Mouse (Mus musculus): ENCODE measurements at regions not wholly inside any gene's neighbourhood (a gene's known extent, or its start where the extent isn't known, plus 50 kb on each side); places are given as distances from the start of the nearest gene placed in this dataset.

- no peaks in the 10 kb centered on the region for H3K36me3 ChIP-seq (ENCODE audit: control insufficient read depth in 1 of 2, insufficient read depth in 2 of 2, low read length in 2 of 2)
- H3K79me2 ChIP-seq (ENCODE audit: control insufficient read depth, insufficient read depth, low read length, poor library complexity): no peaks in the 10 kb centered on the region
- H3K27me3 ChIP-seq (ENCODE audit: control insufficient read depth in 1 of 2, insufficient read depth in 2 of 2, low read length in 2 of 2): no peaks in the 10 kb centered on the region
- no peak for TF ChIP-seq NELFE (IDR thresholded peaks at IDR 0.05; ENCODE audit: low read depth, low read length)
- no peak for TF ChIP-seq ZMIZ1 (IDR thresholded peaks at IDR 0.05; ENCODE audit: low read depth, low read length)
- no peak for TF ChIP-seq POLR2AphosphoS2 (IDR thresholded peaks at IDR 0.05; ENCODE audit: low read length)
- no peak for TF ChIP-seq EP300 (IDR thresholded peaks at IDR 0.05; ENCODE audit: low read depth in 1 of 2, low read length in 2 of 2)
- no peaks in the 10 kb centered on the region for H3K9me3 ChIP-seq (replicated peaks; ENCODE audit: insufficient read depth, low read length)
- DNase-seq (ENCODE audit: low read depth, low spot score): no peak
- no peak overlapping the region for H3K27ac ChIP-seq (ENCODE audit: control insufficient read depth, low read depth, low read length)
- no peak overlapping the region for H3K4me3 ChIP-seq (ENCODE audit: control insufficient read depth in 1 of 2, insufficient read depth in 1 of 2, low read depth in 2 of 2, low read length in 2 of 2)
- H3K4me1 ChIP-seq (ENCODE audit: control insufficient read depth in 1 of 2, insufficient read depth in 2 of 2, low read length in 2 of 2): no peaks in the 10 kb centered on the region
- no peak overlapping the region for H3K9ac ChIP-seq (ENCODE audit: control insufficient read depth, low read depth, low read length, poor library complexity, severe bottlenecking)
These were observed 91.6 kb upstream of the Tmprss15 start for GRCm38 (mm10) chr16:79182474-79182873.

GRCm38 (mm10) chr16:79177299-79177999 is 86.6 kb upstream of the Tmprss15 start:
- H3K79me2 ChIP-seq (ENCODE audit: control insufficient read depth, insufficient read depth, low read length, poor library complexity): no peaks in the 10 kb centered on the region
- no peaks in the 10 kb centered on the region for H3K4me1 ChIP-seq (ENCODE audit: control insufficient read depth in 1 of 2, insufficient read depth in 2 of 2, low read length in 2 of 2)
- H3K27ac ChIP-seq (ENCODE audit: control insufficient read depth, low read depth, low read length): no peak overlapping the region
- no peaks in the 10 kb centered on the region for H3K36me3 ChIP-seq (ENCODE audit: control insufficient read depth in 1 of 2, insufficient read depth in 2 of 2, low read length in 2 of 2)
- TF ChIP-seq RAD21 (IDR thresholded peaks at IDR 0.05; ENCODE audit: low read depth, low read length) (no peak), POLR2AphosphoS5 (IDR thresholded peaks at IDR 0.05; ENCODE audit: borderline replicate concordance, low read depth, low read length) (no peak), UBTF (IDR thresholded peaks at IDR 0.05; ENCODE audit: borderline replicate concordance, insufficient read depth, low read depth, low read length) (no peak), E2F4 (IDR thresholded peaks at IDR 0.05; ENCODE audit: borderline replicate concordance, low read depth, low read length) (no peak), BHLHE40 (IDR thresholded peaks at IDR 0.05; ENCODE audit: borderline replicate concordance, low read depth, low read length) (no peak), MYB (IDR thresholded peaks at IDR 0.05; ENCODE audit: low read depth, low read length) (no peak), RCOR1 (IDR thresholded peaks at IDR 0.05; ENCODE audit: low read depth, low read length) (no peak), SIN3A (IDR thresholded peaks at IDR 0.05; ENCODE audit: low read length) (no peak), ETS1 (IDR thresholded peaks at IDR 0.05; ENCODE audit: low read depth, low read length) (no peak)
- no peaks in the 10 kb centered on the region for H3K9me3 ChIP-seq (replicated peaks; ENCODE audit: insufficient read depth, low read length)
- H3K4me3 ChIP-seq (ENCODE audit: control insufficient read depth in 1 of 2, insufficient read depth in 1 of 2, low read depth in 2 of 2, low read length in 2 of 2): no peak overlapping the region
- no peak for DNase-seq (ENCODE audit: low read depth, low spot score)
- no peaks in the 10 kb centered on the region for H3K27me3 ChIP-seq (ENCODE audit: control insufficient read depth in 1 of 2, insufficient read depth in 2 of 2, low read length in 2 of 2)
- H3K9ac ChIP-seq (ENCODE audit: control insufficient read depth, low read depth, low read length, poor library complexity, severe bottlenecking): no peak overlapping the region

- no peaks in the 10 kb centered on the region for H3K79me2 ChIP-seq (ENCODE audit: control insufficient read depth, insufficient read depth, low read length, poor library complexity)
- H3K9me3 ChIP-seq (replicated peaks; ENCODE audit: insufficient read depth, low read length): no peaks in the 10 kb centered on the region
- DNase-seq (ENCODE audit: low read depth, low spot score): no peak
- no peak overlapping the region for H3K27ac ChIP-seq (ENCODE audit: control insufficient read depth, low read depth, low read length)
- no peaks in the 10 kb centered on the region for H3K27me3 ChIP-seq (ENCODE audit: control insufficient read depth in 1 of 2, insufficient read depth in 2 of 2, low read length in 2 of 2)
- no peaks in the 10 kb centered on the region for H3K36me3 ChIP-seq (ENCODE audit: control insufficient read depth in 1 of 2, insufficient read depth in 2 of 2, low read length in 2 of 2)
- H3K4me1 ChIP-seq (ENCODE audit: control insufficient read depth in 1 of 2, insufficient read depth in 2 of 2, low read length in 2 of 2): no peaks in the 10 kb centered on the region
- H3K4me3 ChIP-seq (ENCODE audit: control insufficient read depth in 1 of 2, insufficient read depth in 1 of 2, low read depth in 2 of 2, low read length in 2 of 2): no peak overlapping the region
- H3K9ac ChIP-seq (ENCODE audit: control insufficient read depth, low read depth, low read length, poor library complexity, severe bottlenecking): no peak overlapping the region
- TF ChIP-seq POLR2A (IDR thresholded peaks at IDR 0.05; ENCODE audit: control insufficient read depth in 1 of 2, insufficient read depth in 1 of 2, low read depth in 1 of 2, low read length in 2 of 2, poor library complexity in 1 of 2): no peak
- no peak for TF ChIP-seq USF1 (IDR thresholded peaks at IDR 0.05; ENCODE audit: low read depth, low read length)
- no peak for TF ChIP-seq CHD1 (IDR thresholded peaks at IDR 0.05; ENCODE audit: low read depth, low read length)
- no peak for TF ChIP-seq ELF1 (IDR thresholded peaks at IDR 0.05; ENCODE audit: low read depth, low read length)
- no peak for TF ChIP-seq CHD2 (IDR thresholded peaks at IDR 0.05; ENCODE audit: low read length)
- no peak for TF ChIP-seq ETS1 (IDR thresholded peaks at IDR 0.05; ENCODE audit: low read depth, low read length)
- no peak for TF ChIP-seq CTCF (IDR thresholded peaks at IDR 0.05 in 2 of 3, conservative IDR thresholded peaks at IDR 0.05 in 1 of 3; ENCODE audit: control insufficient read depth in 1 of 3, insufficient read depth in 1 of 3, low read depth in 2 of 3, low read length in 3 of 3, poor library complexity in 1 of 3, severe bottlenecking in 1 of 3)
- no peak for TF ChIP-seq MAFK (IDR thresholded peaks at IDR 0.05; ENCODE audit: borderline replicate concordance, low read depth, low read length)
- no peak for TF ChIP-seq POLR2AphosphoS2 (IDR thresholded peaks at IDR 0.05; ENCODE audit: low read length)
- no peak for TF ChIP-seq EP300 (IDR thresholded peaks at IDR 0.05; ENCODE audit: low read depth in 1 of 2, low read length in 2 of 2)
- TF ChIP-seq ZNF384 (IDR thresholded peaks at IDR 0.05; ENCODE audit: low read depth, low read length): no peak
- no peak for TF ChIP-seq RAD21 (IDR thresholded peaks at IDR 0.05; ENCODE audit: low read depth, low read length)
- TF ChIP-seq TBP (IDR thresholded peaks at IDR 0.05; ENCODE audit: low read depth, low read length): no peak
- TF ChIP-seq E2F4 (IDR thresholded peaks at IDR 0.05; ENCODE audit: borderline replicate concordance, low read depth, low read length): no peak
- TF ChIP-seq ZKSCAN1 (IDR thresholded peaks at IDR 0.05; ENCODE audit: low read depth, low read length): no peak
- no peak for TF ChIP-seq GATA1 (IDR thresholded peaks at IDR 0.05; ENCODE audit: low read depth, low read length)
- no peak for TF ChIP-seq GABPA (IDR thresholded peaks at IDR 0.05; ENCODE audit: low read depth, low read length)
These were observed 85.9 kb upstream of the Tmprss15 start for GRCm38 (mm10) chr16:79176832-79177243.
